Mouse (Mus musculus): ENCODE results near the gene Dcun1d5.

Gene Dcun1d5

GRCm38 (mm10) chr9:7184172-7184896, at the start of gene Dcun1d5, which contains the start of gene Dync2h1:
Gene Dcun1d5 (plus strand): TSS chr9:7184520.
Gene Dync2h1 (minus strand): TSS chr9:7184446.
- in situ Hi-C loops (cut with MboI) = loop anchor here (25.0 kb wide), 1 partner anchor 678 kb away; the partner anchor contains the start of gene Birc3

GRCm38 (mm10) chr9:7154391-7154790, 29.9 kb upstream of the Dcun1d5 start:
- in situ Hi-C loops (cut with MboI) = no loop called here

GRCm38 (mm10) chr9:7158605-7159004, 25.7 kb upstream of the Dcun1d5 start:
- in situ Hi-C loops (cut with MboI) = no loop called here

- in situ Hi-C loops (cut with MboI) = no loop called here
These were observed 24.6 kb upstream of the Dcun1d5 start for GRCm38 (mm10) chr9:7159718-7160117.

GRCm38 (mm10) chr9:7160688-7161087, 23.6 kb upstream of the Dcun1d5 start:
- in situ Hi-C loops (cut with MboI) = no loop called here

GRCm38 (mm10) chr9:7167339-7167998, 16.9 kb upstream of the Dcun1d5 start:
- in situ Hi-C loops (cut with MboI) = no loop called here

GRCm38 (mm10) chr9:7173756-7174155, 10.6 kb upstream of the Dcun1d5 start:
- in situ Hi-C loops (cut with MboI) = no loop called here

- in situ Hi-C loops (cut with MboI) = loop anchor here (25.0 kb wide), 1 partner anchor 685 kb away; the partner anchor contains the start of gene Birc3
These were observed 7.4 kb upstream of the Dcun1d5 start for GRCm38 (mm10) chr9:7176618-7177610.

- in situ Hi-C loops (cut with MboI) = loop anchor here (25.0 kb wide), 1 partner anchor 677 kb away; the partner anchor contains the start of gene Birc3
These were observed 574 bp downstream of the Dcun1d5 start for GRCm38 (mm10) chr9:7184897-7185291.

- in situ Hi-C loops (cut with MboI) = loop anchor here (25.0 kb wide), 1 partner anchor 672 kb away; the partner anchor contains the start of gene Birc3
These were observed 6.4 kb downstream of the Dcun1d5 start for GRCm38 (mm10) chr9:7190694-7191093.

- in situ Hi-C loops (cut with MboI) = loop anchor here (10.0 kb wide), 1 partner anchor 379 kb away; no protein-coding TSS in a partner anchor
These were observed 31.9 kb downstream of the Dcun1d5 start for GRCm38 (mm10) chr9:7216240-7216639.

GRCm38 (mm10) chr9:7221024-7221423, 36.7 kb downstream of the Dcun1d5 start:
- in situ Hi-C loops (cut with MboI) = no loop called here

GRCm38 (mm10) chr9:7221460-7221859, 37.1 kb downstream of the Dcun1d5 start:
- in situ Hi-C loops (cut with MboI) = no loop called here

GRCm38 (mm10) chr9:7238619-7239018, 54.3 kb downstream of the Dcun1d5 start:
- in situ Hi-C loops (cut with MboI) = no loop called here

- in situ Hi-C loops (cut with MboI) = no loop called here
These were observed 55.6 kb downstream of the Dcun1d5 start for GRCm38 (mm10) chr9:7239967-7240366.

GRCm38 (mm10) chr9:7252797-7253654, 68.7 kb downstream of the Dcun1d5 start:
- in situ Hi-C loops (cut with MboI) = no loop called here

Data from mature B cell (primary cell).